Mouse (Mus musculus) lung, postnatal 14 days (tissue): ENCODE measurements around the gene Pard6b.
"Not testable (repeated sequence)": the region's sequence is repeated elsewhere in the genome, so short reads cannot be mapped to it uniquely, and the experiment has no call there.

Experiments
- DNase-seq: peaks from one replicate; pipeline ENCODE4 v3.0.0; 2021

Pard6b gene

GRCm38 (mm10) chr2:168104375-168105144 is 23.8 kb downstream of the Pard6b start:
- DNase-seq: peak; percentile 54

DNA sequence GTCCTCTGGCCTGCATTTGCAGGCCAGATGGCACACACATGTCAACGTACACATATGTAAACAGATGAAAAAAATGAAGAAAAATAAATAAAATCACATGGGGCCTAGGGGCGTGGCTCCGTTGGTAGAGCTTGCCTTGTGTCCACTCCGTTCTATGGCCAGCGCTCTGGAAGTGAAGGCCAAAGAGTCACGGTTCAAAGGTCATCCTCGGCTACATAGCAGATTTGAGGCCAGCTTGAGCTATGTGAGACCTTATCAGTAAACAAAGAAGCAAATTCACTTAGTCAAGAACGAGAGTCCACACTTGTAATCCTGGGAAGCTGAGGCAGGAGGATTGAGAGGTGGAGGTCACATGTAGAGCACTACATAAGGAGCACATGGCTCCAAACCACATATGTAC is 24.5 kb downstream of the Pard6b start:
- DNase-seq: no peak

- peak; percentile 60 for DNase-seq
Measured at GRCm38 (mm10) chr2:168106701-168107178, 25.9 kb downstream of the Pard6b start.

GRCm38 (mm10) chr2:168107356-168107755 is 26.6 kb downstream of the Pard6b start:
- DNase-seq: no peak

DNA sequence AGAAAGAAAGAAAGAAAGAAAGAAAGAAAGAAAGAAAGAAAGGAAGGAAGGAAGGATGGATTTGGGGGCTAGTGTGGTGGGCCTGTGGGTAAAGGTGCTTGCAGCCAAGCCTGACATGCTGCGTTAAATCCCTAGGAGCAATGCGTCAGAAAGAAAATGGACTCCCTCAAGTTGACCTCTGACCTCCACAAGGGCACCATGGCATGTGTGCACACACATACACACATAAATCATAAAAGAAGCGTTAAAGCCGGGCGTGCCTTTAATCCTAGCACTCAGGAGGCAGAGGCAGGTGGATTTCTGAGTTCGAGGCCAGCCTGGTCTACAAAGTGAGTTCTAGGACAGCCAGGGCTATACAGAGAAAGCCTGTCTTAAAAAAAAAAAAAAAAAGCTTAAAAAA is 27.1 kb downstream of the Pard6b start:
- not testable (repeated sequence) for DNase-seq

- DNase-seq: peak; percentile 81
Measured at GRCm38 (mm10) chr2:168111902-168112301, 31.1 kb downstream of the Pard6b start.

- DNase-seq: no peak
Measured at GRCm38 (mm10) chr2:168113263-168113662, 32.5 kb downstream of the Pard6b start.

- DNase-seq: no peak
Measured at GRCm38 (mm10) chr2:168113692-168114091, 32.9 kb downstream of the Pard6b start.

DNA sequence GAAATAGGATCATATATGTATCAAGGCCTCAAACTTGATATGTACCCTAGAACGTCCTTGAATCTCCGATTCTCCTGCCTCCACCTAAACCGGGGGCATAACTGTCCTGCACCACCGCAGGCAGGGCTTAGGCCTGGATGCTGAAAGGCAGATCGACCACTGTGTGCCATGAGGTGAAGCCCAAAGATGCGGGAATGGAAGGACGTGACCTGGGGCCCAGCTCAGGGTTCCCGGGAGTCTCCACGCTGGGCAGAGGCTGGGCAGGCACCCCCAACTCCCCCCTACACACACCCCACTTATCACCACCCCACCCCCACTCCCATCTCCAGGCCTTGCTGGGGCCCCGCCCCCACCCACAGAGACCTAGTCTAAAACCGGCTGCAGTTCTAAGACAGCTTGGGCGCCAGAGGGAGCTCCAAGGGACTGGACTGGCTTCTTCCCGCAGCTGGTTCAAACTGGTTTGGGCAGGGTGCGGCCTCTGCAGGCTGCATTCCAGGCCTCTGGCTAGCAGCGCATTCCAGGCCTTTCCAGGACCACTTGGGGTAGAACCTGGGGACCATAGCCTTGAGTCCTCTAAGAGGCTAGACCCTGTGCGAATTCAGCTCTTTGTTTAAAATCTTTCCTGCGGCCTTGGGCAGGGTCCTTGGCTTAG is 34.0 kb downstream of the Pard6b start:
- peak; percentile 82 for DNase-seq

GRCm38 (mm10) chr2:168115826-168116225 is 35.0 kb downstream of the Pard6b start:
- DNase-seq: no peak

- peak; percentile 57 for DNase-seq
Measured at GRCm38 (mm10) chr2:168117147-168117546, 36.3 kb downstream of the Pard6b start.

DNA sequence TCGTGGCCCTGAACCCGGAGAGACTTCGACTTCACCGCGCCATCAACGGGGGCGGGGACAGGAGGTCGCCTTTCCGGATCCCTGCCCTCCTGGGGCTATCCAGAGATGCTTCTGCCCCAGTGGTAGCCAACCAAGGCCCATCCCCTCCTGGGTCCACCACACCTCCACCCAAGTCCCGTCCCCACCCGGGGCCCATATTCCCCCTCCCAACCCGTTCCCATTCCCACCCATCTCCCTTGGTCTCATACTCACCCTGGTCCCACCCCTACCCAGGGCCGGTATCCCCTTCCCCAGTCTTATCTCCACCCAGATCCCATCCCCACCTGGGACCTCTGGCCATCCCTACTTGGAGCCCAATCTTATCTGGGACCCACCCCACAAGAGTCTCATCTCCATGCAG is 36.7 kb downstream of the Pard6b start:
- DNase-seq: no peak

DNA sequence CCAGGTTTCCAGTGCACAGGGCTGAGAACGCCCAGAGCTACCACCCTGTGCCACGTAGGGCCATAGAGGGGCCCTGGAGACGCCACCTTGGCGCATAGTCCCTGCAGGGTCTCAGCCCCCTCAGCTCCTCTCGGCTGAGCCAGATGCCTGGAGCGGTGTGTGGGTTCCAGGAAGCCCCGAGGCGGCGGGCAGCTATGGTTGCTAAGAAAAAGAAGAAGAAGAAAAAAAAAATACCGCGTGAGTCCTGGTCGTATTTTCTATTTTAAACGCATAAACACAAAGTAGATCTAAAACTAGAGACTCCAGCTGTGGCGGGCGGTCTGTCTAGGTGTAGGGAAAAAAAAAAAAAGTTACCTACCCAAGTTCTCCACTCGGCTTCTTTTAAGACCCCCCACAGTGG is 37.2 kb downstream of the Pard6b start:
- DNase-seq: no peak

DNA sequence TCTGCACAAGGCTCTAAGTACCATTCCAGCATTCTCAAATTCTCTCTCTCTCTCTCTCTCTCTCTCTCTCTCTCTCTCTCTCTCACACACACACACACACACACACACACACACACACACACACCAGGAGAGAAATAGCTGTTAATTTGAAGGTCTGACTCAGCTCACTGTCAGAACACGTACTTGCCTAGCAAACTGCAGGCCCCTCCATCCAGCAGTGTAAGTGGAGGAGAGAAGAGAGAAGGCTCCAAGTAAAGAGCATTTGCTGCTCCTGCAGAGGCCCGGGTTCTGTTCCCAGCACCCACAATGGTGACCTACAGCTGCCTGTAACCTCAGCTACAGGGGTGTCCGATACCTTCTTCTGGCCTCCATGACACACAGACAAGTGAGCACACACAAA is 37.7 kb downstream of the Pard6b start:
- DNase-seq: no peak

DNA sequence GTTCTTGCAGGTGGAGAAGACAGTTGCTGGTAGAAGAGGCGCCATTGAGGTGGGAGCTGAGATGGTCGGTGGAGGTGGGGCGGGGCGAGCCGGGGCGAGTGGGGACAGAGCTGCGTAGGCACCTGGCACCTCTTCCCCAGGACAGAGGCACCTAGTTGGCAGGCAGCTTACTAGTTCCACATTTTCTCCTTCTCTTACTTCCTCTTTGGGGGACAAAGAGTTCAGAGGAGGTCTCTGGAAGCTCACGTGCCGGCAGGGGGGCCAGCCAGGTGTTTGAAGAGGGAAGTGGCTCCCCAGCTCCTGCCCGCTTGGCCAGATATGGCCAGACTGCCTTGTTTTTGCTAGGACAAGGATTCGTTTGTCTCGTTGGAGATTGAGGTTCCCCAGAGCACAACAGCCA is 38.3 kb downstream of the Pard6b start:
- DNase-seq: no peak

- no peak for DNase-seq
Measured at GRCm38 (mm10) chr2:168120906-168121305, 40.1 kb downstream of the Pard6b start.

DNA sequence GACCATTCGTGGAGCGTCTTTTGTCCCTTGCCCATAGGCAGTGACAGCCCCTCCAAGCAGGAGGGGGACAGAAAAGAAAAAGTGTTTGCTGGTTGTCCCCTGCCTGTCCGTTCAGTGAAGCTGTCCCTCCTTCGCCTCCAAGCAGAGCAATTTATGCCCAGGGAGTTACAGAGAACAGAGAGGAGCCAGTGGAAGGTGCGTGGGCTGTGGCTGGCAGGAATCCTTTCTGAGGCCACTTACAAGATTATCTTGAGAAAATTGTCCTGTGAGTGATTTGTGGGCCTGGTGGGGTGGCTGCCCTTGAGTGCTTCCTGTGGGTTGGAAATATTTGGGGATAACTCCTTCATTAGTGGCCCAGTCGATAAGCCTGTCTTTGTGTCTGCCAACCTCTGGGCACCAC is 42.8 kb downstream of the Pard6b start:
- no peak for DNase-seq

- no peak for DNase-seq
Measured at GRCm38 (mm10) chr2:168125288-168126089, 44.7 kb downstream of the Pard6b start.

DNA sequence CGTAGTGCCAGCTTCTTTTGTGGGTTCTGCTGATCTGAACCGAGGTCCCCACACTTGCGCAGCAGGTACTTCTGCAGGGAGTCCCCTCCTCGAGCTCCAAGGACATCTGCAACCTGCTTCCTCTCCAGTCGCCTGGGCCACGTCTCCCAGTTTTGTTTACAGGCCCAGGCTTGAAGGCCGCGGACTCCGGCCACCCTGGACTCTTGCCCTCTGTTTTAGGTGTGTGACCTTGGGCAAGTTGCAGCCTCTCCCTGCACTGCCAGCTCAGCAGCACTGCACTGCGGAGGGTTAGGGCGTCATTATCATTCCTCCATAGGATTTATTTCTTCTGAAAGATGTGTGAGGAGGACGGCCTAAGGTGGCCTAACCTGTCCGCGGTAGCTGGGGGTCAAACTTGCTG is 47.0 kb downstream of the Pard6b start:
- DNase-seq: no peak

- peak; percentile 92 for DNase-seq
Measured at GRCm38 (mm10) chr2:168128211-168128859, 47.5 kb downstream of the Pard6b start.

- no peak for DNase-seq
Measured at GRCm38 (mm10) chr2:168130046-168130445, 49.2 kb downstream of the Pard6b start.

DNA sequence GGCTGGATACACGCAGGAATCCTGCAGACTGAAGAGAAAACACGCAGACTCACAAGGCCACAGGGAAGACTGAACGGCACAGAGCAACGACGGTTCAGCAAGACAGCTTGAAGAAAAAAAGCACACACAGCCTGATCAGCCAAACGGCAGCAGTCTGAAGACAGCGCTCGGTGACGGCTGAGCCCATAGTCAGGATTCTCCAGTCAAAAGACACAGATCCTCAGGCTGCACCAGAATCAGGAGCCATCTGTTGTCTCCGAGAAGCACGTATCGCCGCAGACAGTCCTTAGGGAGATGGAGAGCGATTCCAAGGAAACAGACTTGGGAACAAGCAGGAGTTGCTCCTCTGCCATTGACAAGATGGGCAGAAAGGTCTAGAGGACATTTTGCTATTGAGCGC is 56.4 kb downstream of the Pard6b start:
- no peak for DNase-seq

DNA sequence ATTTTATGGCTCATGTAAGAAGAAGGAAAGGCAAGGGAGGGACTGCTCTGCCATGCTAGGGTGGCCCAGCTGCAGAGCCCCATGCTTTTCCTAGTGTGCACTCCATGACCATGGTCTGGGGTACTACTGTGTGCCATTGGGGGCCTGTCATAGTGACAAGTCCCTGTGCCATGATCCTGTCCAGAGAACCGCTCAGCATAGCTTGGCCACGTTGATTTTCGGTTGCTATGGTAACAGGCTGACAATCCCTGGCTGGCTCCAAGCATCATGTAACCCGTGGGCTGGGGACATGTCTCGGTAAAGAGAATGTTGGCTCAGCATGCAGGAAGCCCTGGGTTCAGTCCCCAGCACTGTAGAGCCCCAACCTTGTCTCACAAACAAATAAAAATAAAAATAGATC is 63.0 kb downstream of the Pard6b start:
- DNase-seq: no peak
